ENCODE assay signal across 31 mouse cellular contexts in genomic region chr10:27135768-27136167, GRCm38 (mm10).
A peak's percentile ranks its signal among the peaks of the same experiment; 100 is the strongest.
DNase-seq lines count a peak whose midpoint lies in the region; ATAC-seq and TF ChIP-seq lines count a peak whose summit lies in the region.
"Had no signal": no experiment of that assay in that cellular context is flagged by ENCODE, and none has a peak within 500 bp of the region (broad histone marks: within the 10 kb centered on the region; RNA-seq: fewer than 3 reads in every experiment).

No protein-coding gene starts in this region.

- peak overlapping the region; percentile 13; the same call in 1 of the 2 replicates for H3K27ac ChIP-seq in heart, postnatal 0 days (ENCODE audit: low read depth)
- H3K27ac ChIP-seq in heart, embryonic 11.5 days (ENCODE audit: low read depth, low read length) = no peak overlapping the region
- no peak overlapping the region for H3K27ac ChIP-seq in liver, embryonic 14.5 days
- H3K27ac ChIP-seq in liver, postnatal 0 days (ENCODE audit: low read depth) = no peak overlapping the region
- H3K27ac ChIP-seq in forebrain, embryonic 15.5 days (replicated peaks) = no peak overlapping the region
- H3K27ac ChIP-seq: embryonic facial prominence, embryonic 13.5 days; embryonic facial prominence, embryonic 15.5 days; forebrain, embryonic 10.5 days; forebrain, embryonic 12.5 days had no signal

- no peak for TF ChIP-seq CTCF in heart, postnatal 0 days (IDR thresholded peaks at IDR 0.05; ENCODE audit: low read depth)
- TF ChIP-seq CTCF in liver, embryonic 14.5 days (IDR thresholded peaks at IDR 0.05; ENCODE audit: low read depth) = no peak
- TF ChIP-seq CTCF in liver, postnatal 0 days (IDR thresholded peaks at IDR 0.05; ENCODE audit: low read depth) = no peak

- H3K36me3 ChIP-seq in heart, postnatal 0 days (replicated peaks; ENCODE audit: control insufficient read depth, insufficient read depth, low read length) = no peaks in the 10 kb centered on the region
- H3K36me3 ChIP-seq in heart, embryonic 11.5 days (ENCODE audit: control insufficient read depth, insufficient read depth, low read length) = no peaks in the 10 kb centered on the region
- H3K36me3 ChIP-seq in liver, embryonic 14.5 days (replicated peaks; ENCODE audit: control insufficient read depth, insufficient read depth, low read depth) = no peaks in the 10 kb centered on the region
- no peaks in the 10 kb centered on the region for H3K36me3 ChIP-seq in liver, postnatal 0 days (replicated peaks; ENCODE audit: insufficient read depth, low read length)
- H3K36me3 ChIP-seq in forebrain, embryonic 15.5 days = no peaks in the 10 kb centered on the region
- H3K36me3 ChIP-seq: embryonic facial prominence, embryonic 13.5 days; embryonic facial prominence, embryonic 15.5 days; forebrain, embryonic 10.5 days; forebrain, embryonic 12.5 days; G1E had no signal

- no peak; the same call in 1 of the 2 replicates for ATAC-seq in heart, postnatal 0 days (ENCODE audit: insufficient read depth, low read depth)
- ATAC-seq in heart, embryonic 11.5 days (replicated peaks; ENCODE audit: insufficient number of reproducible peaks, low FRiP score, low TSS enrichment) = no peak
- no peak for ATAC-seq in liver, embryonic 14.5 days (ENCODE audit: insufficient read depth)
- no peak for ATAC-seq in liver, postnatal 0 days
- no peak for ATAC-seq in forebrain, embryonic 15.5 days (replicated peaks)
- ATAC-seq: activated CD4-positive, CD25-positive, alpha-beta regulatory T cell, adult 4 months; CD4-positive, CD25-positive, alpha-beta regulatory T cell, adult 4 months; forebrain, embryonic 14.5 days; forebrain, postnatal 0 days; Patski had no signal

- H3K4me1 ChIP-seq in heart, postnatal 0 days (ENCODE audit: control insufficient read depth, insufficient read depth) = no peaks in the 10 kb centered on the region; the same call in 1 of the 2 replicates
- H3K4me1 ChIP-seq in heart, embryonic 11.5 days (ENCODE audit: control insufficient read depth, insufficient read depth, low read length) = peaks cover 4% of the 10 kb centered on the region; the same call in 1 of the 2 replicates
- no peaks in the 10 kb centered on the region; a peak in 1 of 4 replicates for H3K4me1 ChIP-seq in liver, embryonic 14.5 days (replicated peaks; ENCODE audit: control insufficient read depth in 2 of 2, insufficient read depth in 2 of 2, low read length in 1 of 2)
- no peaks in the 10 kb centered on the region for H3K4me1 ChIP-seq in liver, postnatal 0 days (ENCODE audit: insufficient read depth)
- peaks cover 13% of the 10 kb centered on the region; the same call in 1 of the 2 replicates for H3K4me1 ChIP-seq in forebrain, embryonic 15.5 days
- H3K4me1 ChIP-seq: embryonic facial prominence, embryonic 15.5 days; forebrain, embryonic 10.5 days had no signal

- no peak overlapping the region for H3K4me3 ChIP-seq in heart, postnatal 0 days (ENCODE audit: low read depth, low read length)
- no peak overlapping the region for H3K4me3 ChIP-seq in heart, embryonic 11.5 days (ENCODE audit: low read depth, low read length)
- H3K4me3 ChIP-seq in liver, embryonic 14.5 days (ENCODE audit: insufficient read depth in 1 of 2, low read depth in 2 of 2, low read length in 2 of 2) = no peak overlapping the region
- H3K4me3 ChIP-seq in liver, postnatal 0 days (ENCODE audit: low read depth, low read length) = no peak overlapping the region
- no peak overlapping the region for H3K4me3 ChIP-seq in forebrain, embryonic 15.5 days
- H3K4me3 ChIP-seq: embryonic facial prominence, embryonic 13.5 days; embryonic facial prominence, embryonic 15.5 days; erythroblast, embryonic 14.5 days; forebrain, embryonic 10.5 days; forebrain, embryonic 12.5 days had no signal

- TF ChIP-seq EP300 in heart, postnatal 0 days (IDR thresholded peaks at IDR 0.05; ENCODE audit: low read depth) = no peak
- no peak for TF ChIP-seq EP300 in liver, embryonic 14.5 days (IDR thresholded peaks at IDR 0.05; ENCODE audit: low read depth)
- TF ChIP-seq EP300 in liver, postnatal 0 days (IDR thresholded peaks at IDR 0.05; ENCODE audit: low read depth) = no peak

- intact Hi-C loops in heart, postnatal 36 days (cut with DNase I) = no loop called here

- no peak overlapping the region for H3K9ac ChIP-seq in heart, postnatal 0 days (replicated peaks; ENCODE audit: low read depth, low read length)
- no peak overlapping the region for H3K9ac ChIP-seq in heart, embryonic 11.5 days (ENCODE audit: low read depth, low read length)
- H3K9ac ChIP-seq in liver, embryonic 14.5 days (replicated peaks) = no peak overlapping the region
- no peak overlapping the region for H3K9ac ChIP-seq in liver, postnatal 0 days (replicated peaks)
- no peak overlapping the region for H3K9ac ChIP-seq in forebrain, embryonic 15.5 days (replicated peaks)
- H3K9ac ChIP-seq: embryonic facial prominence, embryonic 13.5 days; embryonic facial prominence, embryonic 15.5 days; forebrain, embryonic 12.5 days; forebrain, postnatal 0 days had no signal

- H3K27me3 ChIP-seq in heart, postnatal 0 days (ENCODE audit: control insufficient read depth, insufficient read depth, low read length) = no peaks in the 10 kb centered on the region
- no peaks in the 10 kb centered on the region for H3K27me3 ChIP-seq in heart, embryonic 11.5 days (ENCODE audit: control insufficient read depth, insufficient read depth, low read length)
- H3K27me3 ChIP-seq in liver, embryonic 14.5 days (ENCODE audit: control insufficient read depth, insufficient read depth, low read length) = no peaks in the 10 kb centered on the region
- H3K27me3 ChIP-seq in liver, postnatal 0 days (ENCODE audit: insufficient read depth, low read length) = no peaks in the 10 kb centered on the region
- no peaks in the 10 kb centered on the region for H3K27me3 ChIP-seq in forebrain, embryonic 15.5 days
- H3K27me3 ChIP-seq: CH12.LX; embryonic facial prominence, embryonic 13.5 days; embryonic facial prominence, embryonic 15.5 days; forebrain, embryonic 12.5 days had no signal

- WGBS in heart, postnatal 0 days = 58% methylated on average over 1 of the region's 1 CpGs
- WGBS in heart, embryonic 11.5 days (ENCODE audit: insufficient replicate concordance) = 82% methylated on average over 1 of the region's 1 CpGs
- WGBS in liver, embryonic 14.5 days (ENCODE audit: insufficient replicate concordance) = 76% methylated on average over 1 of the region's 1 CpGs
- 86% methylated on average over 1 of the region's 1 CpGs for WGBS in liver, postnatal 0 days (ENCODE audit: insufficient replicate concordance)
- WGBS in forebrain, embryonic 15.5 days = 100% methylated on average over 1 of the region's 1 CpGs

- DNase-seq in heart, adult 11 months = peak; percentile 87
- DNase-seq in heart, postnatal 36 days = no peak
- no peak for DNase-seq in heart, postnatal 0 days (ENCODE audit: low spot score)
- DNase-seq in liver, embryonic 14.5 days (ENCODE audit: low read depth in 3 of 3, low spot score in 3 of 3) = peak in 2 of 3 experiments; percentile 42 to 51
- DNase-seq in liver, postnatal 0 days = no peak
- DNase-seq in c-Kit-positive CD71-positive TER-119-positive erythroid progenitor cells, embryonic 14.5 days (ENCODE audit: low spot score) = peak; percentile 40
- DNase-seq: adrenal gland, adult 8-10 months; adrenal gland, postnatal 14 days; adrenal gland, postnatal 36 days; B cell, adult 2 months; cerebellum, adult 11 months; cerebellum, adult 18-20 months; cerebellum, adult 8-10 months; cerebellum, adult 9-11 months; cerebellum, postnatal 14 days; cerebellum, postnatal 36 days; embryo, embryonic 11 days; forebrain, postnatal 0 days had no signal

- no peak overlapping the region for H3K4me2 ChIP-seq in heart, postnatal 0 days (ENCODE audit: low read depth, low read length)
- no peak overlapping the region for H3K4me2 ChIP-seq in heart, embryonic 11.5 days
- H3K4me2 ChIP-seq in liver, embryonic 14.5 days (ENCODE audit: low read depth) = no peak overlapping the region
- no peak overlapping the region for H3K4me2 ChIP-seq in liver, postnatal 0 days (ENCODE audit: low read depth, low read length)
- no peak overlapping the region for H3K4me2 ChIP-seq in forebrain, embryonic 15.5 days (replicated peaks)
- H3K4me2 ChIP-seq: embryonic facial prominence, embryonic 13.5 days; embryonic facial prominence, embryonic 15.5 days; forebrain, embryonic 12.5 days had no signal

- H3K9me3 ChIP-seq in heart, postnatal 0 days (replicated peaks; ENCODE audit: control insufficient read depth, low read length) = no peaks in the 10 kb centered on the region
- H3K9me3 ChIP-seq in heart, embryonic 11.5 days (replicated peaks; ENCODE audit: control insufficient read depth, low read length) = no peaks in the 10 kb centered on the region
- H3K9me3 ChIP-seq in liver, embryonic 14.5 days (ENCODE audit: control insufficient read depth, low read length) = no peaks in the 10 kb centered on the region
- no peaks in the 10 kb centered on the region for H3K9me3 ChIP-seq in liver, postnatal 0 days (ENCODE audit: low read length)
- H3K9me3 ChIP-seq in forebrain, embryonic 15.5 days = no peaks in the 10 kb centered on the region
- H3K9me3 ChIP-seq: embryonic facial prominence, embryonic 13.5 days; embryonic facial prominence, embryonic 15.5 days; forebrain, embryonic 10.5 days; forebrain, embryonic 12.5 days; G1E had no signal

Comparison
In these comparisons a context has a peak if more than half of its experiments do, and no peak if none do; other contexts are left out.
1. DNase-seq: peak in heart, adult 11 months (single experiment), liver, embryonic 14.5 days (2 of 3) and c-Kit-positive CD71-positive TER-119-positive erythroid progenitor cells, embryonic 14.5 days (single experiment); none in heart, postnatal 36 days (0 of 2), heart, postnatal 0 days (single experiment) and liver, postnatal 0 days (single experiment).